Mouse (Mus musculus) liver, adult 2 months (tissue): Measurements from ENCODE around the gene Gm10490. TPM values are rescaled to one million over a fixed set of nuclear protein-coding genes. Genes with fewer than 3 reads are reported as not detected.
"Not testable (repeated sequence)": the region's sequence is repeated elsewhere in the genome, so short reads cannot be mapped to it uniquely, and the experiment has no call there.

Experiments used
- DNase-seq: peaks from one replicate; pipeline ENCODE4 v3.0.0-alpha.2; 2011; ENCODE audit warnings: low read depth, low spot score; ENCODE audit errors: extremely low read depth
- H3K27ac ChIP-seq: fragments of 200-500 bp; replicated peaks from 2 replicates; pipeline ENCODE4 v1.5.1; 2012; ENCODE audit warnings: low read depth, mild to moderate bottlenecking, control low read depth, inconsistent platforms, low read length; ENCODE audit not compliant: insufficient read depth
- H3K27me3 ChIP-seq: fragments of 200-500 bp; 2 replicates; pipeline ENCODE4 v1.6.1; 2012; ENCODE audit warnings: mild to moderate bottlenecking, moderate library complexity, low read length, inconsistent platforms; ENCODE audit not compliant: control insufficient read depth, insufficient read depth
- H3K36me3 ChIP-seq: fragments of 200-500 bp; 2 replicates; pipeline ENCODE4 v1.6.1; 2012; ENCODE audit warnings: low read length, inconsistent platforms; ENCODE audit not compliant: control insufficient read depth, insufficient read depth
- H3K4me1 ChIP-seq: fragments of 200-500 bp; 2 replicates; pipeline ENCODE4 v1.6.1; 2011; ENCODE audit warnings: low read length; ENCODE audit not compliant: control insufficient read depth, insufficient read depth
- H3K4me3 ChIP-seq: fragments of 200-500 bp; 2 replicates; pipeline ENCODE4 v1.5.1; 2011; ENCODE audit warnings: low read depth, mild to moderate bottlenecking, control low read depth, low read length, moderate library complexity; ENCODE audit not compliant: insufficient read depth
- H3K79me2 ChIP-seq: fragments of 200-500 bp; 2 replicates; pipeline ENCODE4 v1.6.1; 2012; ENCODE audit warnings: inconsistent platforms, mild to moderate bottlenecking, low read length, moderate library complexity; ENCODE audit not compliant: control insufficient read depth, insufficient read depth
- H3K9ac ChIP-seq: fragments of 200-500 bp; 2 replicates; pipeline ENCODE4 v1.6.1; 2012; ENCODE audit warnings: low read depth, mild to moderate bottlenecking, control low read depth, inconsistent platforms, low read length
- CTCF ChIP-seq: fragments of 200-500 bp; IDR thresholded peaks from 2 replicates; pipeline ENCODE4 v1.5.1; 2011; ENCODE audit warnings: low read depth, low read length, control low read depth
- POLR2A ChIP-seq: fragments of 200-500 bp; IDR thresholded peaks from 2 replicates; pipeline ENCODE4 v1.6.1; 2011; ENCODE audit warnings: low read length, control low read depth; ENCODE audit not compliant: insufficient read depth; ENCODE audit errors: extremely low read depth
- WGBS: fragments of 180-500 bp; shearing (Covaris S2); methylation state at CpG from one replicate; pipeline ENCODE4 v1.1.7; 2018; 5-methylcytosine and 5-hydroxymethylcytosine counted together
- polyA plus RNA-seq: library from polyadenylated mRNA; depleted of rRNA; stranded (reverse); fragments of >200 nt; gene quantifications from 2 replicates; pipeline ENCODE4 v1.2.3, GENCODE M21; 2012
- total RNA-seq: library from RNA; depleted of rRNA; stranded (reverse); fragments of >200 nt; gene quantifications from 2 replicates; pipeline ENCODE4 v1.2.3, GENCODE M21; 2014

The Gm10490 gene
- total and polyA plus RNA-seq, 2 experiments: not detected

DNA sequence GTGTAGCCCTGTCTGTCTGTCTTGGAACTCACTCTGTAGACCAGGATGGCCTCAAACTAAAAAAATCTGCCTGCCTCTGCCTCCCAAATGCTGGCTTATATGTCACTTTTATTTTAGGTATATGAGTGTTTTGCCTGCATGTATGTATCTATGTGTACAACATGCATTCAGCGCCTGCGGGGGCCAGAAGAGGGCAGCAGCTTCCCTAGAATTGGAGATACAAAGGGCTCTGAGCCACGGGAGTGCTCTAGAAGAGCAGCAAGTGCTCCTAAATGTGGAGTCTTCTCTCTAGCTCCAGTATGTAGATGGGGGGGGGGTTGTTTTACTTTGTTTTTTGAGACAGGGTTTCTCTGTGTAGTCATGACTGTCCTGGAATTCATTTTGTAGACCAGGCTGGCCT lies 6.3 kb downstream of the Gm10490 start:
- H3K79me2 ChIP-seq, H3K4me3 ChIP-seq, H3K27me3 ChIP-seq, H3K9ac ChIP-seq, DNase-seq, H3K4me1 ChIP-seq, H3K36me3 ChIP-seq, H3K27ac ChIP-seq: not testable (repeated sequence)
- 7% methylated on average over 3 of the region's 3 CpGs for WGBS
- peak; percentile 22; the same call in 1 of the 2 replicates for TF ChIP-seq CTCF

DNA sequence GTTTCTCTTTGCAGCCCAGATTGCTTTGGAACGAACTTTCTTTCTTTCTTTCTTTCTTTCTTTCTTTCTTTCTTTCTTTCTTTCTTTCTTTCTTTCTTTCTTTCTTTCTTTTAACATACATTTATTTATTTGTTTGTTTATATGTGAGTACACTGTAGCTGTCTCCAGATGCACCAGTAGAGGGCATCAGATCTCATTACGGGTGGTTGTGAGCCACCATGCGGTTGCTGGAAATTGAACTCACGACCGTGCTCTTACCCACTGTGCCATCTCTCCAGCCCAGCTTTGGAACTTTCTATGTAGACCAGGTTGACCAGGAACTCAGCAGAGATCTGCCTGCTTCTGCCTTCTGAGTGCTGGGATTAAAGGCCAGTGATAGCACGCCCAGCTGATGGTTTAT lies 8.6 kb downstream of the Gm10490 start:
- H3K36me3 ChIP-seq, H3K4me1 ChIP-seq, H3K4me3 ChIP-seq, H3K79me2 ChIP-seq, H3K9ac ChIP-seq, DNase-seq, H3K27ac ChIP-seq: not testable (repeated sequence)
- peaks cover 11% of the 10 kb centered on the region for H3K27me3 ChIP-seq
- 73% methylated on average over 6 of the region's 6 CpGs for WGBS

DNA sequence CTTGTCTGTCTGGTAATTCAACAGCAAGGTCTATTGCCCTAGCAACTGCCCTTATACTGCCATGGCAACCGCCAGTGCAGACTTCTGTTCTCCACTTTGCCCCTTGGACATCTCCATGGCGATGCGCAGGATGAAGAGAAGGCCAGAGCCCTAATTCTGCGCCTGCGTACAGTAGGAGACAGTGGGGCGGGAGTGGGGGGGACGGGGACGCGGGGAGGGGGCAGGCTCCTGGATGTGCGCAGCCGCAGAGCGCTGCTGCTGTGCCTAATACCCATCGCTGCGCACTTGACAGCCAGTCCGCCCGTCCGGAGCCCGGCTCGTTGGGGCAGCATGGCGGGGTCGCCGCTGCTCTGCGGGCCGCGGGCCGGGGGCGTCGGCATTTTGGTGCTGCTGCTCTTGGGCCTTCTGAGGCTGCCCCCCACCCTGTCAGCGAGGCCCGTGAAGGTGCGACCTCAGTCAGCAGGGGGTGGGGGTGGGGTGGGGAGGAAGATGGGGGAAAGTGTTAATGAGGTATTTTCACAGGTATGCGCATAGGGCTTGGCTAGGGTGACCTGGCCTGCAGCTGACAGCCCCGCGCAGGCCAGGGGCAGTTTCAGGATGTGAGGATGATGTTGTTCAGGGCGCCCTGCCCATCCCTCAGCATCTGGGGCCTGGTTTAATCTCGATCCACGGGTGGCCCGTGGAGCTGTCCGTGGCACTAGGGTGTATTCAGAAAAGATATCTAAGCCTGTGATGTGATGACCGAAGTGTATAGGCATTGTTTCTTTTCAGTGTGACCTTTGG lies 10.4 kb downstream of the Gm10490 start, which contains the start of gene Pcsk1n:
TSS of gene Pcsk1n (plus strand) at position 222 of the 783 bp plus-strand sequence.
- Histone ChIP-seq H3K79me2 (no peaks in the 10 kb centered on the region), H3K27me3 (peaks cover 13% of the 10 kb centered on the region), H3K36me3 (no peaks in the 10 kb centered on the region), H3K4me1 (no peaks in the 10 kb centered on the region), H3K27ac (no peak within 1 kb of the TSS), H3K9ac (no peak within 1 kb of the TSS), H3K4me3 (no peak within 1 kb of the TSS)
- WGBS: 20% methylated on average over 27 of the region's 40 CpGs
- DNase-seq: no peak
- no peak for TF ChIP-seq POLR2A
- no peak for TF ChIP-seq CTCF

DNA sequence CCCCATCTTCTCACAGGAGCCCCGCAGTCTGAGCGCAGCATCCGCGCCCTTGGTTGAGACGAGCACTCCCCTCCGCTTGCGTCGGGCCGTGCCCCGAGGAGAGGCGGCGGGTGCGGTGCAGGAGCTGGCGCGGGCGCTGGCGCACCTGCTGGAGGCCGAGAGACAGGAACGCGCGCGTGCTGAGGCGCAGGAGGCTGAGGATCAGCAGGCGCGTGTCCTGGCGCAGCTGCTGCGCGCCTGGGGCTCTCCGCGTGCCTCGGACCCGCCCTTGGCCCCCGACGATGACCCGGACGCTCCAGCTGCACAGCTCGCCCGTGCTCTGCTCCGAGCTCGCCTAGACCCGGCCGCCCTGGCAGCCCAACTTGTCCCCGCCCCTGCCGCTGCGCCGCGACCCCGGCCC lies 12.7 kb downstream of the Gm10490 start:
- TF ChIP-seq CTCF (no peak), POLR2A (no peak)
- Histone ChIP-seq H3K27me3 (peaks cover 13% of the 10 kb centered on the region), H3K36me3 (no peaks in the 10 kb centered on the region), H3K27ac (no peak overlapping the region), H3K4me3 (no peak overlapping the region), H3K9ac (no peak overlapping the region), H3K4me1 (no peaks in the 10 kb centered on the region), H3K79me2 (no peaks in the 10 kb centered on the region)
- no peak for DNase-seq
- 1% methylated on average over 33 of the region's 48 CpGs for WGBS

DNA sequence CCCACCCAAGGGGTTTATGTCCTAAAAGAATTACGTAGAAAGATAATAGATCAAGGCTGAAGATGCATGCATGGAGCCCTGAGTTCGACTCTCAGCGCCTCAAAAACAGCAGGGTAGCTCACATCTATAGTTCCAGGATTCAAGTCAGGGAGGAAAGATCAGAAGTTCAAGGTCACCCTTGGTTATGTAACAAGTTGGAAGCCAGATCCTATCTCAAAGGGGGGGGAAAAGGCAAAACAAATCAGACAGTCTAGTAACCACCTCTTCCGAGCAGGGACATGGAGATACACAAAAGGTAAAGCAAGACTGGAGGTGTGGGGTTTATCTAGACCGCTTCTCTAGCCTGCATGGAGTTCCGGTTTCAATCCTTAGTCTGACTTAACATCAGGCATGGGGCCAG lies 16.9 kb downstream of the Gm10490 start:
- Histone ChIP-seq H3K79me2 (no peaks in the 10 kb centered on the region), H3K36me3 (no peaks in the 10 kb centered on the region), H3K9ac (no peak overlapping the region), H3K27ac (no peak overlapping the region), H3K4me3 (no peak overlapping the region), H3K27me3 (peaks cover 13% of the 10 kb centered on the region), H3K4me1 (no peaks in the 10 kb centered on the region)
- no peak for TF ChIP-seq CTCF
- TF ChIP-seq POLR2A: no peak
- 85% methylated on average over 6 of the region's 6 CpGs for WGBS
- no peak for DNase-seq

DNA sequence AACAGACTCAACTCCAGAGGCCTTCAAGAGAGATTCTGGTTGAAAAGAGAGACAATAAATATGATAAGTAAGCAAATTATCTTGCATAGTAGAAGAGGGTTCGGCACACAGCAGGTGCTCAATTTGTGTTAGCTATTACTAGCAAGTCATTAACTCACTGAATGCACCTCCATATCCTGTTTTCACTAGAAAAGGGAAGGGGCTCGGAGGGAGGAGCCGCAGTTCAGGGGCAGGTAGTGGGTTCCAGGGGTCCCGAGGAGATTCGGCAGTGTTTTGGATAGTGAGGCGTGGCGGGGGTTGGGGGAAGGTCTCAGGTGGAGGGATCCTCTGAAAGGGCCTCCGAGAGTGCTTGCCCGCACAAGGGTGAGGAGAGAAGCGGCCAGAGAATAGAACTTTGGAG lies 17.8 kb downstream of the Gm10490 start:
- no peaks in the 10 kb centered on the region for H3K4me1 ChIP-seq
- H3K27me3 ChIP-seq: peaks cover 10% of the 10 kb centered on the region
- no peaks in the 10 kb centered on the region; the same call in 1 of the 2 replicates for H3K36me3 ChIP-seq
- 37% methylated on average over 10 of the region's 10 CpGs for WGBS
- no peak for DNase-seq
- H3K27ac ChIP-seq: no peak overlapping the region
- H3K4me3 ChIP-seq: no peak overlapping the region
- TF ChIP-seq CTCF (no peak), POLR2A (no peak)
- no peak overlapping the region for H3K9ac ChIP-seq
- no peaks in the 10 kb centered on the region for H3K79me2 ChIP-seq
